Mouse (Mus musculus) myocyte (in vitro differentiated cells): ENCODE data around the gene Nsun2. TPM values are rescaled to one million over a fixed set of nuclear protein-coding genes. Genes with fewer than 3 reads are reported as not detected.
A peak's percentile ranks its signal among the peaks of the same experiment; 100 is the strongest.

Source experiments
- H3K27me3 ChIP-seq: one replicate; pipeline ENCODE4 v1.6.1; 2011; ENCODE audit not compliant: control insufficient read depth, insufficient read depth, insufficient read length
- H3K36me3 ChIP-seq: one replicate; pipeline ENCODE4 v1.6.1; 2011; ENCODE audit not compliant: control insufficient read depth, insufficient read depth
- H3K4me2 ChIP-seq: one replicate; pipeline ENCODE4 v1.6.1; 2011; ENCODE audit warnings: low read depth, control low read depth
- H3K4me3 ChIP-seq: one replicate; pipeline ENCODE4 v1.5.1; 2011; ENCODE audit warnings: mild to moderate bottlenecking, control low read depth, moderate library complexity
- H3K79me2 ChIP-seq: one replicate; pipeline ENCODE4 v1.6.1; 2011; ENCODE audit not compliant: control insufficient read depth, insufficient read depth
- H3ac ChIP-seq: one replicate; pipeline ENCODE4 v1.6.1; 2011; ENCODE audit not compliant: control insufficient read depth, insufficient read length
- CEBPB ChIP-seq: IDR thresholded peaks from 2 replicates; pipeline ENCODE4 v1.6.1; 2011; ENCODE audit warnings: mild to moderate bottlenecking, moderate library complexity; ENCODE audit not compliant: poor library complexity, insufficient read depth, severe bottlenecking
- E2F4 ChIP-seq: IDR thresholded peaks from one replicate; pipeline ENCODE4 v1.6.1; 2011; ENCODE audit warnings: mild to moderate bottlenecking, control low read depth, moderate library complexity; ENCODE audit not compliant: insufficient read depth
- MAX ChIP-seq: IDR thresholded peaks from one replicate; pipeline ENCODE4 v1.6.1; 2011; ENCODE audit warnings: low read depth, mild to moderate bottlenecking, control low read depth
- MYOD1 ChIP-seq, 3 experiments: IDR thresholded peaks; one replicate each; pipeline ENCODE4 v1.6.1; 2011; ENCODE audit warnings: control low read depth in 2 of 3, low read depth in 2 of 3, mild to moderate bottlenecking in 2 of 3, moderate library complexity in 1 of 3; ENCODE audit not compliant: insufficient read length in 2 of 3, control insufficient read depth in 1 of 3
- MYOG ChIP-seq, 3 experiments: IDR thresholded peaks; one replicate each; pipeline ENCODE4 v1.6.1; 2011; ENCODE audit warnings: control low read depth in 2 of 3, low read depth in 2 of 3, mild to moderate bottlenecking in 2 of 3; ENCODE audit not compliant: insufficient read length in 2 of 3, control insufficient read depth in 1 of 3, insufficient read depth in 1 of 3
- POLR2A ChIP-seq: IDR thresholded peaks from one replicate; pipeline ENCODE4 v1.6.1; 2011; ENCODE audit warnings: low read depth, mild to moderate bottlenecking, control low read depth, moderate library complexity; ENCODE audit not compliant: insufficient read length
- POLR2AphosphoS2 ChIP-seq: IDR thresholded peaks from one replicate; pipeline ENCODE4 v1.6.1; 2011; ENCODE audit warnings: low read depth, control low read depth; ENCODE audit not compliant: insufficient read length
- REST ChIP-seq: IDR thresholded peaks from one replicate; pipeline ENCODE4 v1.6.1; 2011; ENCODE audit warnings: mild to moderate bottlenecking, control low read depth, moderate library complexity; ENCODE audit not compliant: insufficient read depth, insufficient read length
- SRF ChIP-seq: IDR thresholded peaks from one replicate; pipeline ENCODE4 v1.6.1; 2011; ENCODE audit warnings: low read depth; ENCODE audit not compliant: control insufficient read depth, insufficient read length
- TCF12 ChIP-seq: IDR thresholded peaks from one replicate; pipeline ENCODE4 v1.6.1; 2011; ENCODE audit warnings: mild to moderate bottlenecking, control low read depth; ENCODE audit not compliant: poor library complexity, insufficient read depth, severe bottlenecking
- TCF3 ChIP-seq: IDR thresholded peaks from one replicate; pipeline ENCODE4 v1.6.1; 2011; ENCODE audit warnings: low read depth, control low read depth; ENCODE audit not compliant: insufficient read length
- USF1 ChIP-seq: IDR thresholded peaks from one replicate; pipeline ENCODE4 v1.6.1; 2011; ENCODE audit warnings: low read depth, mild to moderate bottlenecking, control low read depth, moderate library complexity
- polyA plus RNA-seq: library from polyadenylated mRNA; unstranded; fragments of >200 nt; fragmentation: generic; extraction: Trizol; gene quantifications from one replicate; pipeline ENCODE4 v1.2.1, GENCODE M21; 2012; ENCODE audit warnings: missing spikeins

Gene Nsun2
- polyA plus RNA-seq, 1 experiment, result 60.4 TPM

GRCm38 (mm10) chr13:69523444-69524157, 9.9 kb upstream of the Nsun2 start:
- Histone ChIP-seq H3K27me3 (no peaks in the 10 kb centered on the region), H3K4me3 (no peak overlapping the region)
- TF ChIP-seq MYOD1 (IDR thresholded peaks at IDR 0.05; ENCODE audit: control insufficient read depth in 1 of 3, insufficient read length in 2 of 3, low read depth in 2 of 3) (no peak), MAX (no peak), E2F4 (no peak), CEBPB (no peak), POLR2AphosphoS2 (no peak), TCF12 (no peak), REST (no peak), MYOG (IDR thresholded peaks at IDR 0.05; ENCODE audit: control insufficient read depth in 1 of 3, insufficient read depth in 1 of 3, insufficient read length in 2 of 3, low read depth in 2 of 3) (no peak), SRF (no peak)

GRCm38 (mm10) chr13:69524158-69524530, 9.4 kb upstream of the Nsun2 start:
- Histone ChIP-seq H3ac (no peak overlapping the region), H3K27me3 (no peaks in the 10 kb centered on the region), H3K36me3 (no peaks in the 10 kb centered on the region), H3K79me2 (peaks cover 100% of the 10 kb centered on the region), H3K4me2 (peak overlapping the region; percentile 19), H3K4me3 (no peak overlapping the region)
- no peak for TF ChIP-seq CEBPB
- TF ChIP-seq MYOG (IDR thresholded peaks at IDR 0.05; ENCODE audit: control insufficient read depth in 1 of 3, insufficient read depth in 1 of 3, insufficient read length in 2 of 3, low read depth in 2 of 3), result no peak
- no peak for TF ChIP-seq POLR2A
- no peak for TF ChIP-seq POLR2AphosphoS2
- no peak for TF ChIP-seq REST
- TF ChIP-seq USF1, result no peak
- no peak for TF ChIP-seq TCF3
- no peak for TF ChIP-seq MYOD1 (IDR thresholded peaks at IDR 0.05; ENCODE audit: control insufficient read depth in 1 of 3, insufficient read length in 2 of 3, low read depth in 2 of 3)
- no peak for TF ChIP-seq SRF

More at GRCm38 (mm10) chr13:69523444-69524157, 9.9 kb upstream of the Nsun2 start:
- no peak overlapping the region for H3K4me2 ChIP-seq
- H3ac ChIP-seq, result no peak overlapping the region
- H3K36me3 ChIP-seq, result no peaks in the 10 kb centered on the region
- peaks cover 100% of the 10 kb centered on the region for H3K79me2 ChIP-seq

GRCm38 (mm10) chr13:69525867-69526266, 7.7 kb upstream of the Nsun2 start:
- Histone ChIP-seq H3K4me2 (no peak overlapping the region), H3ac (no peak overlapping the region)
- no peak for TF ChIP-seq TCF12
- no peak for TF ChIP-seq POLR2AphosphoS2
- no peak for TF ChIP-seq MAX
- TF ChIP-seq CEBPB, result no peak
- TF ChIP-seq USF1, result no peak
- TF ChIP-seq MYOD1 (IDR thresholded peaks at IDR 0.05; ENCODE audit: control insufficient read depth in 1 of 3, insufficient read length in 2 of 3, low read depth in 2 of 3), result no peak
- no peak for TF ChIP-seq SRF
- no peak for TF ChIP-seq E2F4
- no peak for TF ChIP-seq TCF3
- TF ChIP-seq MYOG (IDR thresholded peaks at IDR 0.05; ENCODE audit: control insufficient read depth in 1 of 3, insufficient read depth in 1 of 3, insufficient read length in 2 of 3, low read depth in 2 of 3), result no peak
- no peak for TF ChIP-seq POLR2A
- TF ChIP-seq REST, result no peak

GRCm38 (mm10) chr13:69528531-69528930, 5.0 kb upstream of the Nsun2 start:
- no peak overlapping the region for H3K4me2 ChIP-seq
- peaks cover 98% of the 10 kb centered on the region for H3K79me2 ChIP-seq
- no peak for TF ChIP-seq SRF
- no peak for TF ChIP-seq USF1
- TF ChIP-seq POLR2A, result no peak
- no peak for TF ChIP-seq MYOG (IDR thresholded peaks at IDR 0.05; ENCODE audit: control insufficient read depth in 1 of 3, insufficient read depth in 1 of 3, insufficient read length in 2 of 3, low read depth in 2 of 3)
- H3K27me3 ChIP-seq, result no peaks in the 10 kb centered on the region
- H3K4me3 ChIP-seq, result no peak overlapping the region
- H3ac ChIP-seq, result no peak overlapping the region
- no peaks in the 10 kb centered on the region for H3K36me3 ChIP-seq

More at GRCm38 (mm10) chr13:69525867-69526266, 7.7 kb upstream of the Nsun2 start:
- H3K79me2 ChIP-seq, result peaks cover 100% of the 10 kb centered on the region
- no peaks in the 10 kb centered on the region for H3K36me3 ChIP-seq
- no peaks in the 10 kb centered on the region for H3K27me3 ChIP-seq
- H3K4me3 ChIP-seq, result no peak overlapping the region

GRCm38 (mm10) chr13:69530156-69530555, 3.4 kb upstream of the Nsun2 start:
- Histone ChIP-seq H3ac (no peak overlapping the region), H3K79me2 (peaks cover 82% of the 10 kb centered on the region), H3K4me2 (no peak overlapping the region), H3K36me3 (no peaks in the 10 kb centered on the region), H3K4me3 (no peak overlapping the region), H3K27me3 (no peaks in the 10 kb centered on the region)
- TF ChIP-seq TCF12, result no peak
- TF ChIP-seq POLR2AphosphoS2, result no peak
- TF ChIP-seq USF1, result no peak
- no peak for TF ChIP-seq MAX
